Mouse (Mus musculus) limb, embryonic 14.5 days (tissue): ENCODE results near the gene Slc12a7. TPM values are rescaled to one million over a fixed set of nuclear protein-coding genes. Genes with fewer than 3 reads are reported as not detected.

ENCODE experiments used
- ATAC-seq: fragments of 200-750 bp; cut with Nextera tagmentation; 2 replicates; pipeline ENCODE4 v1.8.0; 2017; ENCODE audit warnings: low read depth, moderate number of reproducible peaks, moderate TSS enrichment; ENCODE audit not compliant: low FRiP score
- DNase-seq: peaks from one replicate; pipeline ENCODE4 v3.0.0-alpha.2; 2015; ENCODE audit warnings: low spot score
- H3K27ac ChIP-seq: fragments of 300-500 bp; sonication (generic); replicated peaks from 2 replicates; pipeline ENCODE4 v1.5.1; 2014; ENCODE audit warnings: low read depth, mild to moderate bottlenecking, low read length, moderate library complexity, mixed read lengths
- H3K27me3 ChIP-seq: fragments of 300-500 bp; sonication (generic); 2 replicates; pipeline ENCODE4 v1.6.1; 2014; ENCODE audit warnings: low read length, mixed read lengths; ENCODE audit not compliant: control insufficient read depth, insufficient read depth
- H3K36me3 ChIP-seq: fragments of 300-500 bp; sonication (generic); 2 replicates; pipeline ENCODE4 v1.6.1; 2014; ENCODE audit warnings: mild to moderate bottlenecking, low read length, moderate library complexity, mixed read lengths; ENCODE audit not compliant: control insufficient read depth, insufficient read depth
- H3K4me1 ChIP-seq: fragments of 300-500 bp; sonication (generic); 2 replicates; pipeline ENCODE4 v1.6.1; 2014; ENCODE audit warnings: antibody characterized with exemption, low read length, mixed read lengths; ENCODE audit not compliant: control insufficient read depth, insufficient read depth
- H3K4me2 ChIP-seq: fragments of 300-500 bp; sonication (generic); replicated peaks from 2 replicates; pipeline ENCODE4 v1.6.1; 2014; ENCODE audit warnings: low read depth, mild to moderate bottlenecking, low read length, moderate library complexity; ENCODE audit not compliant: severe bottlenecking
- H3K4me3 ChIP-seq: fragments of 300-500 bp; sonication (generic); replicated peaks from 2 replicates; pipeline ENCODE4 v1.5.1; 2014; ENCODE audit warnings: low read length
- H3K9ac ChIP-seq: fragments of 300-500 bp; sonication (generic); 2 replicates; pipeline ENCODE4 v1.6.1; 2014; ENCODE audit warnings: mild to moderate bottlenecking, low read depth, low read length, moderate library complexity; ENCODE audit not compliant: severe bottlenecking
- H3K9me3 ChIP-seq: fragments of 300-500 bp; sonication (generic); 2 replicates; pipeline ENCODE4 v1.6.1; 2016; ENCODE audit warnings: low read length; ENCODE audit not compliant: control insufficient read depth
- POLR2A ChIP-seq: fragments of 200-500 bp; IDR thresholded peaks from 2 replicates; pipeline ENCODE4 v1.8.0; 2012; ENCODE audit warnings: inconsistent platforms, mild to moderate bottlenecking, moderate library complexity, borderline replicate concordance; ENCODE audit not compliant: insufficient read depth, insufficient read length; ENCODE audit errors: extremely low read depth
- WGBS: fragments of 180-500 bp; shearing (Covaris S2); extraction: QIAGEN DNeasy Blood & Tissue Kit; methylation state at CpG from one replicate; pipeline ENCODE4 v1.1.7; 2014; 5-methylcytosine and 5-hydroxymethylcytosine counted together
- polyA plus RNA-seq, 2 experiments: library from polyadenylated mRNA; depleted of rRNA in 1 of 2; stranded (reverse) in 1 of 2; unstranded in 1 of 2; fragments of >200 nt; fragmentation: Nextera tagmentation in 1 of 2; extraction: Ambion mirVana in 1 of 2; gene quantifications; 2 replicates each; pipeline versions ENCODE4 v1.2.1 to v1.2.3; 2012 to 2014

Slc12a7 gene
- polyA plus RNA-seq, 2 experiments, result 16.5 to 32.8 TPM

- Histone ChIP-seq H3K27me3 (no peaks in the 10 kb centered on the region), H3K4me3 (no peak overlapping the region), H3K4me1 (peaks cover 3% of the 10 kb centered on the region), H3K4me2 (no peak overlapping the region), H3K9ac (no peak overlapping the region), H3K27ac (no peak overlapping the region), H3K36me3 (peaks cover 46% of the 10 kb centered on the region), H3K9me3 (no peaks in the 10 kb centered on the region)
- 71% methylated on average over 4 of the region's 4 CpGs for WGBS
- ATAC-seq (no peak), DNase-seq (peak; percentile 45)
- no peak for TF ChIP-seq POLR2A
Observed at GRCm38 (mm10) chr13:73822187-73822800, 89.4 kb downstream of the Slc12a7 start.

GRCm38 (mm10) chr13:73823711-73824110, 90.8 kb downstream of the Slc12a7 start:
- H3K27me3 ChIP-seq, result no peaks in the 10 kb centered on the region
- ATAC-seq (no peak), DNase-seq (no peak)
- no peak for TF ChIP-seq POLR2A
- no peaks in the 10 kb centered on the region for H3K9me3 ChIP-seq
- 81% methylated on average over 6 of the region's 6 CpGs for WGBS
- peaks cover 11% of the 10 kb centered on the region for H3K4me1 ChIP-seq
- peaks cover 45% of the 10 kb centered on the region for H3K36me3 ChIP-seq
- no peak overlapping the region for H3K9ac ChIP-seq
- no peak overlapping the region for H3K4me3 ChIP-seq
- H3K27ac ChIP-seq, result no peak overlapping the region
- H3K4me2 ChIP-seq, result no peak overlapping the region

GRCm38 (mm10) chr13:73827243-73827642, 94.3 kb downstream of the Slc12a7 start:
- H3K4me1 ChIP-seq, result peaks cover 14% of the 10 kb centered on the region
- 0 out of 2 replicates have a peak overlapping the region, but pooled peaks have one; percentile 4 for H3K9ac ChIP-seq
- H3K9me3 ChIP-seq, result no peaks in the 10 kb centered on the region
- H3K4me2 ChIP-seq, result no peak overlapping the region
- WGBS, result 23% methylated on average over 8 of the region's 8 CpGs
- no peak overlapping the region for H3K4me3 ChIP-seq
- H3K36me3 ChIP-seq, result peaks cover 27% of the 10 kb centered on the region
- DNase-seq (peak; percentile 56), ATAC-seq (0 out of 2 replicates have a peak, but pooled peaks have one; percentile 14)
- 0 out of 2 replicates have a peak overlapping the region, but pooled peaks have one; percentile 16 for H3K27ac ChIP-seq
- no peaks in the 10 kb centered on the region for H3K27me3 ChIP-seq
- no peak for TF ChIP-seq POLR2A

- Histone ChIP-seq H3K9me3 (no peaks in the 10 kb centered on the region), H3K4me3 (no peak overlapping the region), H3K4me2 (no peak overlapping the region), H3K4me1 (peaks cover 57% of the 10 kb centered on the region), H3K27ac (no peak overlapping the region), H3K36me3 (no peaks in the 10 kb centered on the region), H3K9ac (no peak overlapping the region), H3K27me3 (no peaks in the 10 kb centered on the region)
- ATAC-seq, result no peak
- 0% methylated on average over 2 of the region's 2 CpGs for WGBS
- DNase-seq, result peak; percentile 68
- TF ChIP-seq POLR2A, result 0 out of 2 replicates have a peak, but pooled peaks have one; percentile 22
Observed at GRCm38 (mm10) chr13:73831486-73831885, 98.6 kb downstream of the Slc12a7 start.

- H3K9me3 ChIP-seq, result no peaks in the 10 kb centered on the region
- peaks cover 56% of the 10 kb centered on the region for H3K4me1 ChIP-seq
- TF ChIP-seq POLR2A, result no peak
- H3K4me3 ChIP-seq, result no peak overlapping the region
- DNase-seq (peak; percentile 86), ATAC-seq (peak; percentile 87)
- peak overlapping the region; percentile 8 for H3K4me2 ChIP-seq
- H3K36me3 ChIP-seq, result no peaks in the 10 kb centered on the region
- H3K27me3 ChIP-seq, result no peaks in the 10 kb centered on the region
- peak overlapping the region; percentile 73 for H3K27ac ChIP-seq
- H3K9ac ChIP-seq, result no peak overlapping the region
- 6% methylated on average over 12 of the region's 12 CpGs for WGBS
Observed at GRCm38 (mm10) chr13:73833809-73834208, 100.9 kb downstream of the Slc12a7 start.

GRCm38 (mm10) chr13:73835791-73836190, 102.9 kb downstream of the Slc12a7 start:
- Histone ChIP-seq H3K27me3 (no peaks in the 10 kb centered on the region), H3K9ac (no peak overlapping the region), H3K27ac (0 out of 2 replicates have a peak overlapping the region, but pooled peaks have one; percentile 19), H3K9me3 (no peaks in the 10 kb centered on the region), H3K36me3 (no peaks in the 10 kb centered on the region), H3K4me2 (no peak overlapping the region; the same call in 1 of the 2 replicates), H3K4me3 (no peak overlapping the region), H3K4me1 (peaks cover 55% of the 10 kb centered on the region)
- no peak for TF ChIP-seq POLR2A
- peak; percentile 36 for DNase-seq
- no peak for ATAC-seq
- 12% methylated on average over 4 of the region's 4 CpGs for WGBS
